In the genomic region with DNA sequence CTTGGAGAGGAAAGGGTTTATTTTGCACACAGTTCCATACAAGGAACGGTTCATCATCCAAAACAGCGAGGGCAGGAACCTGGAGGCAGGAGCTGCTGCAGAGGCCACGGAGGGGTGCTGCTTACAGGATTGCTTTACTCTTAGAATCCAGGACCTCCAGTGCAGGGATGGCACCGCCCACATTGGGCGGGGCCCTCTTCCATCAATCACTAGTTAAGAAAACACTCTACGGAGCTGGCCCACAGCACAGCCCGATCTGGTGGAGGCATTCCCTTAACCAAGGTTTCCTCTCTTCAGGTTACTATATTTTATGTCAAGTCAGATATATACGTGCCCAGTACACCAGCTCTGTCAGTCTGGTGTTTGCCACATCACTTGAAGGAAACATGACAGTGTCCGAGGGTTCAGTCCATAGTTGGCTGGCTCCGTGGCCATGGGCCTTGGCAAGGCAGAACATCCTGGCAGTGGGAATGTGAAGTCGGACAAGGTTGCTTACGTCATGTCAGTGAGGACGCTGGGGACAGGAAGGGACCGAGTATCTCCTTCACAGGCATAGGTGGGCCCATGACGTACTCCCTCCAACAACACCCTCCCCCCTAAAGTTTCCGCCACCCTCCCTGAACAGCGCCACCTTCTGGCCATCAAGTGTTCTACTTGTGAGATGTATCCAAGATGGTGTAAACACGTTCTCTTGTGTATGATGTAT, we compare ENCODE assay signal across 8 mouse cellular contexts. TPM values are rescaled to one million over a fixed set of nuclear protein-coding genes. Genes with fewer than 3 reads are reported as not detected.
DNase-seq lines count a peak whose midpoint lies in the region; ATAC-seq lines count a peak whose summit lies in the region.

No protein-coding gene starts in this region.

- no peaks in the 10 kb centered on the region for H3K36me3 ChIP-seq in embryonic facial prominence, embryonic 10.5 days (replicated peaks)
- no peaks in the 10 kb centered on the region for H3K36me3 ChIP-seq in hindbrain, embryonic 12.5 days
- H3K36me3 ChIP-seq in limb, embryonic 15.5 days = no peaks in the 10 kb centered on the region

- no peak overlapping the region for H3K27ac ChIP-seq in embryonic facial prominence, embryonic 10.5 days (replicated peaks)
- no peak overlapping the region for H3K27ac ChIP-seq in hindbrain, embryonic 12.5 days
- no peak overlapping the region for H3K27ac ChIP-seq in limb, embryonic 15.5 days

- no peak for ATAC-seq in hindbrain, embryonic 12.5 days (ENCODE audit: low FRiP score)
- no peak for ATAC-seq in limb, embryonic 15.5 days (ENCODE audit: insufficient number of reproducible peaks, low FRiP score, low TSS enrichment, low read depth)

- peak; percentile 72 for DNase-seq in CD4-positive, CD25-positive, alpha-beta regulatory T cell, adult 2 months (ENCODE audit: low read depth, low spot score)
- peak; percentile 74 for DNase-seq in MEL-GATA-1-ER (ENCODE audit: extremely low read depth, low read depth)
- peak; percentile 71 for DNase-seq in embryonic facial prominence, embryonic 10.5 days (ENCODE audit: low spot score)
- peak; percentile 42 for DNase-seq in natural killer cell, adult 2 months (ENCODE audit: low spot score in 2 of 2)
- no peak for DNase-seq in urinary bladder, postnatal 14 days (ENCODE audit: low spot score)
- DNase-seq in ovary, postnatal 14 days (ENCODE audit: low spot score) = no peak

- peak overlapping the region; percentile 38 for H3K4me2 ChIP-seq in hindbrain, embryonic 12.5 days (replicated peaks)
- H3K4me2 ChIP-seq in limb, embryonic 15.5 days = peak overlapping the region; percentile 19; the same call in 1 of the 2 replicates

- no peak overlapping the region for H3K9ac ChIP-seq in hindbrain, embryonic 12.5 days
- no peak overlapping the region for H3K9ac ChIP-seq in limb, embryonic 15.5 days

- WGBS in embryonic facial prominence, embryonic 10.5 days = 7% methylated on average over 18 of the region's 18 CpGs
- 10% methylated on average over 18 of the region's 18 CpGs for WGBS in hindbrain, embryonic 12.5 days
- WGBS in limb, embryonic 15.5 days = 4% methylated on average over 18 of the region's 18 CpGs

- peak overlapping the region; percentile 47 for H3K4me3 ChIP-seq in embryonic facial prominence, embryonic 10.5 days
- no peak overlapping the region for H3K4me3 ChIP-seq in hindbrain, embryonic 12.5 days
- H3K4me3 ChIP-seq in limb, embryonic 15.5 days = peak overlapping the region; percentile 12

- peaks cover 10% of the 10 kb centered on the region; the same call in 1 of the 2 replicates for H3K27me3 ChIP-seq in embryonic facial prominence, embryonic 10.5 days (replicated peaks; ENCODE audit: low read depth, poor library complexity, severe bottlenecking)
- H3K27me3 ChIP-seq in hindbrain, embryonic 12.5 days = peaks cover 6% of the 10 kb centered on the region
- no peaks in the 10 kb centered on the region for H3K27me3 ChIP-seq in limb, embryonic 15.5 days

- H3K4me1 ChIP-seq in embryonic facial prominence, embryonic 10.5 days = peaks cover 22% of the 10 kb centered on the region
- H3K4me1 ChIP-seq in hindbrain, embryonic 12.5 days = 0 out of 2 replicates have a peak, but pooled peaks cover 4% of the 10 kb centered on the region
- H3K4me1 ChIP-seq in limb, embryonic 15.5 days = peaks cover 7% of the 10 kb centered on the region

- no peaks in the 10 kb centered on the region for H3K9me3 ChIP-seq in embryonic facial prominence, embryonic 10.5 days
- H3K9me3 ChIP-seq in hindbrain, embryonic 12.5 days (replicated peaks) = no peaks in the 10 kb centered on the region
- H3K9me3 ChIP-seq in limb, embryonic 15.5 days = no peaks in the 10 kb centered on the region

RNA-seq across cellular contexts. Expression of a gene that starts 12.1 kb away (rescaled TPM):
- polyA plus RNA-seq in embryonic facial prominence, embryonic 10.5 days (2016; fragmentation: Nextera tagmentation; extraction: Ambion mirVana) = 3.8 and 4.5 TPM in 2 replicates
- 1.8 and 2.5 TPM in 2 replicates for polyA plus RNA-seq in hindbrain, embryonic 12.5 days (2016; fragmentation: Nextera tagmentation; extraction: Ambion mirVana)
- 1.5 and 4.7 TPM in 2 replicates for polyA plus RNA-seq in limb, embryonic 15.5 days (2015; fragmentation: Nextera tagmentation; extraction: Ambion mirVana)

RNA-seq across cellular contexts. Expression of a gene that starts 21.5 kb away (rescaled TPM):
- 3.8 and 4.1 TPM in 2 replicates for polyA plus RNA-seq in embryonic facial prominence, embryonic 10.5 days (2016; fragmentation: Nextera tagmentation; extraction: Ambion mirVana)
- polyA plus RNA-seq in hindbrain, embryonic 12.5 days (2016; fragmentation: Nextera tagmentation; extraction: Ambion mirVana) = 0.77 and 0.88 TPM in 2 replicates
- polyA plus RNA-seq in limb, embryonic 15.5 days (2015; fragmentation: Nextera tagmentation; extraction: Ambion mirVana) = 5.3 and 5.8 TPM in 2 replicates

RNA-seq across cellular contexts. Expression of a gene that starts 42.8 kb away (rescaled TPM):
- 0.22 and 0.47 TPM in 2 replicates for polyA plus RNA-seq in embryonic facial prominence, embryonic 10.5 days (2016; fragmentation: Nextera tagmentation; extraction: Ambion mirVana)
- polyA plus RNA-seq in hindbrain, embryonic 12.5 days (2016; fragmentation: Nextera tagmentation; extraction: Ambion mirVana) = 0.22 TPM in 1 of 2 replicates, not detected in the other
- polyA plus RNA-seq in limb, embryonic 15.5 days (2015; fragmentation: Nextera tagmentation; extraction: Ambion mirVana) = 0.19 and 0.27 TPM in 2 replicates

Comparison
In these comparisons a context has a peak if more than half of its experiments do, and no peak if none do; other contexts are left out.
1. DNase-seq: peak in CD4-positive, CD25-positive, alpha-beta regulatory T cell, adult 2 months (single experiment), MEL-GATA-1-ER (single experiment), embryonic facial prominence, embryonic 10.5 days (single experiment) and natural killer cell, adult 2 months (2 of 2); none in urinary bladder, postnatal 14 days (single experiment) and ovary, postnatal 14 days (single experiment).